Mouse (Mus musculus) small intestine, adult 2 months (tissue): ENCODE results near the gene D8Ertd738e. TPM values are rescaled to one million over a fixed set of nuclear protein-coding genes. Genes with fewer than 3 reads are reported as not detected.

Experiments
- H3K27ac ChIP-seq: fragments of 200-500 bp; 2 replicates; pipeline ENCODE4 v1.5.1; 2012; ENCODE audit warnings: low read depth, low read length, control low read depth, inconsistent platforms; ENCODE audit not compliant: insufficient read depth
- H3K27me3 ChIP-seq: fragments of 200-500 bp; 2 replicates; pipeline ENCODE4 v1.6.1; 2012; ENCODE audit warnings: mild to moderate bottlenecking, moderate library complexity, low read length, inconsistent platforms; ENCODE audit not compliant: control insufficient read depth, insufficient read depth
- H3K36me3 ChIP-seq: fragments of 200-500 bp; 2 replicates; pipeline ENCODE4 v1.6.1; 2012; ENCODE audit warnings: mild to moderate bottlenecking, low read length, control low read depth, inconsistent platforms; ENCODE audit not compliant: control insufficient read depth, insufficient read depth
- H3K4me1 ChIP-seq: fragments of 200-500 bp; 2 replicates; pipeline ENCODE4 v1.6.1; 2012; ENCODE audit warnings: low read length, inconsistent platforms, mixed read lengths; ENCODE audit not compliant: control insufficient read depth, insufficient read depth, insufficient read length
- H3K4me3 ChIP-seq: fragments of 200-500 bp; 2 replicates; pipeline ENCODE4 v1.5.1; 2012; ENCODE audit warnings: low read depth, mild to moderate bottlenecking, control low read depth, inconsistent platforms, low read length, moderate library complexity
- CTCF ChIP-seq: fragments of 200-500 bp; IDR thresholded peaks from 2 replicates; pipeline ENCODE4 v1.5.1; 2012; ENCODE audit warnings: low read depth, mild to moderate bottlenecking, control low read depth, inconsistent platforms, low read length, moderate library complexity, mixed read lengths; ENCODE audit not compliant: insufficient replicate concordance, insufficient read length; ENCODE audit errors: extremely low read depth
- POLR2A ChIP-seq: fragments of 200-500 bp; IDR thresholded peaks from 2 replicates; pipeline ENCODE4 v1.6.1; 2012; ENCODE audit warnings: low read depth, mild to moderate bottlenecking, control low read depth, inconsistent platforms, low read length, moderate library complexity
- WGBS: fragments of 180-500 bp; shearing (Covaris S2); methylation state at CpG from one replicate; pipeline ENCODE4 v1.1.7; 2018; 5-methylcytosine and 5-hydroxymethylcytosine counted together
- polyA plus RNA-seq: library from polyadenylated mRNA; depleted of rRNA; stranded (reverse); fragments of >200 nt; gene quantifications from 2 replicates; pipeline ENCODE4 v1.2.3, GENCODE M21; 2012

D8Ertd738e gene
- polyA plus RNA-seq, 1 experiment, result 63.5 TPM

GRCm38 (mm10) chr8:84284608-84285063 lies 35.1 kb upstream of the D8Ertd738e start:
- no peaks in the 10 kb centered on the region for H3K27me3 ChIP-seq
- peak overlapping the region; percentile 39 for H3K4me3 ChIP-seq
- no peaks in the 10 kb centered on the region for H3K4me1 ChIP-seq
- H3K36me3 ChIP-seq, result no peaks in the 10 kb centered on the region
- 23% methylated on average over 9 of the region's 9 CpGs for WGBS
- H3K27ac ChIP-seq, result peak overlapping the region; percentile 58
- TF ChIP-seq POLR2A, result no peak
- no peak for TF ChIP-seq CTCF

GRCm38 (mm10) chr8:84280777-84281176 lies 31.3 kb upstream of the D8Ertd738e start:
- WGBS, result 57% methylated on average over 10 of the region's 10 CpGs

GRCm38 (mm10) chr8:84276447-84276846 lies 26.9 kb upstream of the D8Ertd738e start:
- Histone ChIP-seq H3K27me3 (no peaks in the 10 kb centered on the region), H3K4me3 (no peak overlapping the region), H3K4me1 (no peaks in the 10 kb centered on the region), H3K36me3 (no peaks in the 10 kb centered on the region), H3K27ac (no peak overlapping the region)
- TF ChIP-seq POLR2A (no peak), CTCF (no peak)
- 68% methylated on average over 1 of the region's 1 CpGs for WGBS

More at GRCm38 (mm10) chr8:84280777-84281176, 31.3 kb upstream of the D8Ertd738e start:
- Histone ChIP-seq H3K36me3 (no peaks in the 10 kb centered on the region), H3K4me1 (no peaks in the 10 kb centered on the region), H3K4me3 (no peak overlapping the region), H3K27me3 (no peaks in the 10 kb centered on the region), H3K27ac (no peak overlapping the region)
- TF ChIP-seq POLR2A, result no peak
- no peak for TF ChIP-seq CTCF

GRCm38 (mm10) chr8:84273968-84274367 lies 24.4 kb upstream of the D8Ertd738e start:
- H3K27me3 ChIP-seq, result no peaks in the 10 kb centered on the region
- H3K4me1 ChIP-seq, result peaks cover 3% of the 10 kb centered on the region
- no peak overlapping the region for H3K4me3 ChIP-seq
- 79% methylated on average over 3 of the region's 3 CpGs for WGBS
- TF ChIP-seq CTCF, result no peak
- H3K36me3 ChIP-seq, result no peaks in the 10 kb centered on the region
- no peak overlapping the region for H3K27ac ChIP-seq

GRCm38 (mm10) chr8:84272302-84272701 lies 22.8 kb upstream of the D8Ertd738e start:
- Histone ChIP-seq H3K27ac (no peak overlapping the region), H3K36me3 (no peaks in the 10 kb centered on the region), H3K4me1 (peaks cover 3% of the 10 kb centered on the region), H3K4me3 (no peak overlapping the region), H3K27me3 (no peaks in the 10 kb centered on the region)
- 85% methylated on average over 4 of the region's 4 CpGs for WGBS
- TF ChIP-seq POLR2A, result no peak
- TF ChIP-seq CTCF, result no peak

GRCm38 (mm10) chr8:84269950-84270773 lies 20.6 kb upstream of the D8Ertd738e start, which contains the start of gene Ccdc130:
Gene Ccdc130, minus strand, starts transcription at chr8:84270380.
- H3K27ac ChIP-seq, result peak within 1 kb of the TSS; percentile 68
- H3K4me1 ChIP-seq, result peaks cover 3% of the 10 kb centered on the region
- no peaks in the 10 kb centered on the region for H3K27me3 ChIP-seq
- under 1% methylated on average over 44 of the region's 44 CpGs for WGBS
- H3K4me3 ChIP-seq, result peak within 1 kb of the TSS; percentile 87
- H3K36me3 ChIP-seq, result peaks cover 12% of the 10 kb centered on the region; the same call in 1 of the 2 replicates
- TF ChIP-seq CTCF, result peak; percentile 5; the same call in 1 of the 2 replicates
- TF ChIP-seq POLR2A, result peak; percentile 73

GRCm38 (mm10) chr8:84261098-84261497 lies 11.6 kb upstream of the D8Ertd738e start:
- no peak overlapping the region for H3K4me3 ChIP-seq
- WGBS, result 92% methylated on average over 4 of the region's 4 CpGs
- H3K27me3 ChIP-seq, result no peaks in the 10 kb centered on the region
- H3K27ac ChIP-seq, result no peak overlapping the region
- peaks cover 47% of the 10 kb centered on the region for H3K36me3 ChIP-seq
- TF ChIP-seq CTCF, result no peak
- no peak for TF ChIP-seq POLR2A
- H3K4me1 ChIP-seq, result peaks cover 4% of the 10 kb centered on the region
